Mouse (Mus musculus): Measurements from ENCODE around the gene Gm10338.
"Not testable (repeated sequence)": the region's sequence is repeated elsewhere in the genome, so short reads cannot be mapped to it uniquely, and the experiment has no call there.

Gm10338 gene

GRCm38 (mm10) chr14:7595492-7595891 lies at the start of gene Gm10338:
Gm10338 (minus strand) TSS chr14:7595592.
- DNase-seq: not testable (repeated sequence)

DNA sequence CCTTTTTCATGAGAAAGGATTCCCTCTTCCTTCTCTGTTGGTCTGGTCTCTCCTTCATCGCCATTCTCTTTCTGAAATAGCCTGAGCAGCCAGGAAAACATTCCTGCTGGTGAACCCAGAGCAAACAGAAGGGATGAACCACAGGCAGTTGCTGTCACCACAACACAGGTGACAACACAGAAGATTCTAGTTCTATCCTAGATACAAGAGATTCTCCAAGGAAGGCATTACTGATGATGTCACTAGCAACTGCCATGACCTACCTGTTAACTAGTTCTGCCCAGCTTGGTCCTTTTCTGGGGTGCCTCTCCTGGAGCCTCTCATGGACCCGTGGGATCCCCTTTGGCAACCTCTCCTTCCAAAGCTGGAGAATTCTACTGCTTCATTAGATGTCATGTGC lies 48.5 kb upstream of the Gm10338 start, which contains the start of gene Gm10128:
Gm10128 (minus strand) TSS at position 101 of the 400 bp plus-strand sequence.
- DNase-seq: not testable (repeated sequence)

- DNase-seq: not testable (repeated sequence)
Observed at GRCm38 (mm10) chr14:7568382-7568781, 27.0 kb downstream of the Gm10338 start, which contains the start of gene Gm3558. Gm3558 (minus strand) TSS chr14:7568566.

DNA sequence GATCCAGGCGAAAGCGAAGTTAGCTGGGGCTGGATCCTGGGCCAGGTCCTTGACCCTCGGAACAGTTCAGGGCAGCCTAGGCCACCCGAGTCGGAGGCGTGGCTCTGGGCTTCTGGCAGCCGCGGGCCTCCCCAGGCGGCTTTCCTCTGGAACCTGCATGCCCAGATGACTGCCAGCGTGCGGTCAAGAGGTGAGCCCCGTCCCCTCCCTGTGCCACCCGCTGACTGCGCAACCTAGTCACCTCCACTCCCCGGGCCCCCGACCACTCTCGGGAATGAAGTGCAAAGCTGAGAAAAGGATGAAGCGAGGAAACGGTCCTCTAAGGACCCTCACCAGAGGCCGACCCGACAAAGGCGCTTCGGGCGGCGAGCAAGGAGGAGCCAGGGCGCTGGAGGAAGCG lies 27.5 kb downstream of the Gm10338 start:
- not testable (repeated sequence) for DNase-seq

GRCm38 (mm10) chr14:7567266-7567665 lies 28.1 kb downstream of the Gm10338 start:
- DNase-seq: peak; percentile 37
